Mouse (Mus musculus): Measurements from ENCODE around the gene Aggf1. TPM values are rescaled to one million over a fixed set of nuclear protein-coding genes. Genes with fewer than 3 reads are reported as not detected.

Aggf1 gene
- polyA plus RNA-seq, 1 experiment from 2014 or later = 33.1 TPM

- Histone ChIP-seq H3K36me3 (ENCODE audit: insufficient read depth, low read length) (peaks cover 60% of the 10 kb centered on the region), H3K4me1 (replicated peaks; ENCODE audit: insufficient read depth, low read length) (no peaks in the 10 kb centered on the region)
- WGBS = 91% methylated on average over 8 of the region's 8 CpGs
These were observed 8.8 kb downstream of the Aggf1 start for GRCm38 (mm10) chr13:95366356-95366755.

GRCm38 (mm10) chr13:95363440-95363839 is 11.7 kb downstream of the Aggf1 start:
- H3K4me2 ChIP-seq (ENCODE audit: low read length) = no peak overlapping the region
- 88% methylated on average over 4 of the region's 4 CpGs for WGBS
- H3K9me3 ChIP-seq (replicated peaks; ENCODE audit: low read length) = no peaks in the 10 kb centered on the region
- no peaks in the 10 kb centered on the region for H3K27me3 ChIP-seq (ENCODE audit: insufficient read depth, low read length)
- DNase-seq (ENCODE audit: low spot score) (no peak), ATAC-seq (replicated peaks; ENCODE audit: low FRiP score, low read depth) (no peak)
- H3K27ac ChIP-seq = no peak overlapping the region
- TF ChIP-seq CTCF (IDR thresholded peaks at IDR 0.05; ENCODE audit: low read depth) = no peak
- no peak overlapping the region for H3K4me3 ChIP-seq (replicated peaks; ENCODE audit: low read depth, low read length)
- H3K9ac ChIP-seq (ENCODE audit: low read depth, low read length) = no peak overlapping the region
- H3K36me3 ChIP-seq (ENCODE audit: insufficient read depth, low read length) = peaks cover 57% of the 10 kb centered on the region
- no peaks in the 10 kb centered on the region for H3K4me1 ChIP-seq (replicated peaks; ENCODE audit: insufficient read depth, low read length)

More at GRCm38 (mm10) chr13:95366356-95366755, 8.8 kb downstream of the Aggf1 start:
- H3K9me3 ChIP-seq (replicated peaks; ENCODE audit: low read length) = no peaks in the 10 kb centered on the region
- no peaks in the 10 kb centered on the region for H3K27me3 ChIP-seq (ENCODE audit: insufficient read depth, low read length)
- H3K27ac ChIP-seq = no peak overlapping the region
- no peak overlapping the region for H3K9ac ChIP-seq (ENCODE audit: low read depth, low read length)
- no peak for ATAC-seq (replicated peaks; ENCODE audit: low FRiP score, low read depth)
- DNase-seq (ENCODE audit: low spot score) = no peak
- no peak for TF ChIP-seq CTCF (IDR thresholded peaks at IDR 0.05; ENCODE audit: low read depth)
- no peak overlapping the region for H3K4me2 ChIP-seq (ENCODE audit: low read length)
- no peak overlapping the region for H3K4me3 ChIP-seq (replicated peaks; ENCODE audit: low read depth, low read length)

GRCm38 (mm10) chr13:95358223-95358622 is 16.9 kb downstream of the Aggf1 start:
- Histone ChIP-seq H3K9me3 (replicated peaks; ENCODE audit: low read length) (no peaks in the 10 kb centered on the region), H3K27me3 (ENCODE audit: insufficient read depth, low read length) (no peaks in the 10 kb centered on the region), H3K4me2 (ENCODE audit: low read length) (no peak overlapping the region), H3K4me1 (replicated peaks; ENCODE audit: insufficient read depth, low read length) (no peaks in the 10 kb centered on the region), H3K9ac (ENCODE audit: low read depth, low read length) (no peak overlapping the region), H3K27ac (no peak overlapping the region), H3K36me3 (ENCODE audit: insufficient read depth, low read length) (peaks cover 69% of the 10 kb centered on the region), H3K4me3 (replicated peaks; ENCODE audit: low read depth, low read length) (no peak overlapping the region)
- DNase-seq (ENCODE audit: low spot score) = no peak
- no peak for TF ChIP-seq CTCF (IDR thresholded peaks at IDR 0.05; ENCODE audit: low read depth)
- no peak for ATAC-seq (replicated peaks; ENCODE audit: low FRiP score, low read depth)
- 83% methylated on average over 2 of the region's 2 CpGs for WGBS

- WGBS = 94% methylated on average over 3 of the region's 3 CpGs
- Histone ChIP-seq H3K27ac (no peak overlapping the region), H3K4me2 (ENCODE audit: low read length) (no peak overlapping the region), H3K9ac (ENCODE audit: low read depth, low read length) (no peak overlapping the region), H3K36me3 (ENCODE audit: insufficient read depth, low read length) (peaks cover 28% of the 10 kb centered on the region), H3K4me3 (replicated peaks; ENCODE audit: low read depth, low read length) (no peak overlapping the region), H3K4me1 (replicated peaks; ENCODE audit: insufficient read depth, low read length) (no peaks in the 10 kb centered on the region), H3K27me3 (ENCODE audit: insufficient read depth, low read length) (no peaks in the 10 kb centered on the region), H3K9me3 (replicated peaks; ENCODE audit: low read length) (no peaks in the 10 kb centered on the region)
- DNase-seq (ENCODE audit: low spot score) = no peak
- no peak for ATAC-seq (replicated peaks; ENCODE audit: low FRiP score, low read depth)
- TF ChIP-seq CTCF (IDR thresholded peaks at IDR 0.05; ENCODE audit: low read depth) = no peak
These were observed 26.7 kb downstream of the Aggf1 start for GRCm38 (mm10) chr13:95348476-95348875.

GRCm38 (mm10) chr13:95347018-95347696 is 28.0 kb downstream of the Aggf1 start:
- Histone ChIP-seq H3K9me3 (replicated peaks; ENCODE audit: low read length) (no peaks in the 10 kb centered on the region), H3K4me3 (replicated peaks; ENCODE audit: low read depth, low read length) (no peak overlapping the region), H3K9ac (ENCODE audit: low read depth, low read length) (no peak overlapping the region), H3K36me3 (ENCODE audit: insufficient read depth, low read length) (peaks cover 18% of the 10 kb centered on the region), H3K4me1 (replicated peaks; ENCODE audit: insufficient read depth, low read length) (no peaks in the 10 kb centered on the region), H3K27ac (no peak overlapping the region), H3K27me3 (ENCODE audit: insufficient read depth, low read length) (no peaks in the 10 kb centered on the region), H3K4me2 (ENCODE audit: low read length) (no peak overlapping the region)
- DNase-seq (ENCODE audit: low spot score) (peak; percentile 93), ATAC-seq (replicated peaks; ENCODE audit: low FRiP score, low read depth) (peak; percentile 47)
- 30% methylated on average over 8 of the region's 8 CpGs for WGBS
- peak; percentile 98 for TF ChIP-seq CTCF (IDR thresholded peaks at IDR 0.05; ENCODE audit: low read depth)

GRCm38 (mm10) chr13:95345869-95346268 is 29.3 kb downstream of the Aggf1 start:
- no peak overlapping the region for H3K27ac ChIP-seq
- ATAC-seq (replicated peaks; ENCODE audit: low FRiP score, low read depth) = no peak
- 73% methylated on average over 6 of the region's 6 CpGs for WGBS

More at GRCm38 (mm10) chr13:95345869-95346268, 29.3 kb downstream of the Aggf1 start:
- Histone ChIP-seq H3K36me3 (ENCODE audit: insufficient read depth, low read length) (peaks cover 6% of the 10 kb centered on the region; the same call in 1 of the 2 replicates), H3K4me2 (ENCODE audit: low read length) (no peak overlapping the region), H3K27me3 (ENCODE audit: insufficient read depth, low read length) (no peaks in the 10 kb centered on the region), H3K4me3 (replicated peaks; ENCODE audit: low read depth, low read length) (no peak overlapping the region), H3K9ac (ENCODE audit: low read depth, low read length) (no peak overlapping the region), H3K4me1 (replicated peaks; ENCODE audit: insufficient read depth, low read length) (no peaks in the 10 kb centered on the region), H3K9me3 (replicated peaks; ENCODE audit: low read length) (no peaks in the 10 kb centered on the region)
- no peak for TF ChIP-seq CTCF (IDR thresholded peaks at IDR 0.05; ENCODE audit: low read depth)
- DNase-seq (ENCODE audit: low spot score) = no peak
